Mouse (Mus musculus): Measurements from ENCODE around the gene Bend7. TPM values are rescaled to one million over a fixed set of nuclear protein-coding genes. Genes with fewer than 3 reads are reported as not detected.

Gene Bend7
- polyA plus RNA-seq (2012; rRNA removed) = 0.80 and 1.2 TPM in 2 replicates

DNA sequence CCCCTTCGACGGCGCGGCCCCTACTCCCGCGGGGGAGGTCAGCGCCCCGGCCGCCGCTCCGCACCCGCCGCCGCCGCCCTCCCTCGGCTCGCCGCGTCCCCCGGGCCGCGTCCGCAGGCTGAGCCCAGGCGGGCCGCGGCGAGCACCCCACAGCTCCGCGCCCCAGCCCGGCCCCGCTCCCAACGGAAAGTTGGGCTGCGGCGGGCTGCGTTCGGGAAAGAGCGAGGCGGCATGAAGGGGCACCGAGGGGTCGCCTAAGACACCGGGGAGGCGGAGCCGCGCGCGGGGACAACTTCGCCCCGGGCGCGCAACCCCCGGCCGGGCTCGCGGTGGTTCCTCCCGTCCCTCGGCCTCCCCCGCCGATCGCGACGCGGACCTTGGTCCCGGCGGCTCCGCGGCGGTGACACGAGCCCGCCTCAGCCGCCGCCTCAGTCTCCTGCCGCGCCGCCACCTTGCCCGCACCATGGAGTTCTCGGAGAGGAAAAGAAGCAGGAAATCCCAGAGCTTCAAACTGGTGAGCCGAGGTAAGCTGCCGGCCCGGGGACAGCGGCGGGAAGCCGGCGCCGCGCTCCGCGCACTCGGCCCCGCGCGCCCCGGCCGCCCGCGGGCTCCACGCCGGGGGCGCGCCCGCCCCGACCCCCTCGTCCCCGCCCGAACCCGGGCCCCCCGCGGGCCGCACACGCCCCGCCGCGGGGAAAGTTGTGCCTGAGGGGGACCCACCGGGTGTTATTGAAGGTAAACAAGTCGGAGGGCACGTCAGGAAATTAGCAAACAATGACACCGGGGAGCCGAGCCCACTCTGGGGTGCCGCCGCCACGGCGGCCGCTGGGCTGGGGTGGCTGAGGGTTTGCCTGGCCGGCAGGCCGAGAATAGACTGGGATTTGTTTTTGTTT lies at the start of gene Bend7:
TSS of gene Bend7 (plus strand) at position 63 of the 893 bp plus-strand sequence.

Other genes starting within 250 kb of the Bend7 start
- 19.0 and 23.5 TPM in 2 replicates for gene Prpf18, start 65.7 kb upstream of the Bend7 start, polyA plus RNA-seq (2012; rRNA removed)
- gene Sephs1, start 163.7 kb downstream of the Bend7 start, polyA plus RNA-seq (2012; rRNA removed) = 15.4 and 18.4 TPM in 2 replicates
- 33.1 and 44.3 TPM in 2 replicates for gene Phyh, start 201.2 kb downstream of the Bend7 start, polyA plus RNA-seq (2012; rRNA removed)

Measured in liver, embryonic 14 days (tissue).